Mouse (Mus musculus) lung, postnatal 0 days (tissue): ENCODE data around the gene Pigm.

Source experiments
- CTCF ChIP-seq: IDR thresholded peaks from 2 replicates; pipeline ENCODE4 v1.5.1; 2016; ENCODE audit warnings: antibody characterized with exemption, mild to moderate bottlenecking
- EP300 ChIP-seq: IDR thresholded peaks from 2 replicates; pipeline ENCODE4 v1.6.1; 2016; ENCODE audit warnings: antibody characterized with exemption, mild to moderate bottlenecking, control low read depth

DNA sequence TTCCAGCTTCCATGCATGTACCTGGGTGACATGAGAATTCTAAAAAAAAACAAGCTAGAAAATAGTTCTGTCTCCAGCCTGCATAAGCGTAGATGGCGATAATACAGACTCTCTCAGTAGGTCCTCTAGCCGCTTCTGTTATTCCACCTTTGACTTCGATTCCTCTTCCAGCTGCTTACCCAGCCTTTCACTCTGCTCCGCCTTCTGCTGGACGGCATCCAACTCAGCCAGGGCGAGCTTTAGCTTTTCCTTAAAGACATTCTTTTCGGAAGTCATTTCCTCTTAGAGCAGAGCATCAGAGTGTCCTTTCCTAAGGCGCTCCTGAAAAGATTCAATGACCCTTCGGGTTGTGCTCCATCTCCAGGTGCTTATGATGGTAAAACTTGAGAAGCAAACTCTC, 3.7 kb downstream of the Pigm start:
- TF ChIP-seq CTCF (no peak), EP300 (no peak)
